Mouse (Mus musculus) neutrophil, adult 5-6 weeks (primary cell): ENCODE measurements around the gene Tnrc18. TPM values are rescaled to one million over a fixed set of nuclear protein-coding genes. Genes with fewer than 3 reads are reported as not detected.

Experiments used
- total RNA-seq: library from RNA; stranded (forward); fragments of 200-1000 nt; gene quantifications from 2 replicates; pipeline ENCODE4 v1.2.3, GENCODE M21; 2017

Gene Tnrc18
- total RNA-seq, 1 experiment from 2014 or later, result 57.5 TPM

Other genes with a start within 250 kb of the Tnrc18 start
- not detected in 2 replicates for gene Mmd2, start 208.9 kb downstream of the Tnrc18 start, total RNA-seq
- gene Wipi2, start 190.0 kb downstream of the Tnrc18 start, total RNA-seq, result 77.5 and 79.1 TPM in 2 replicates
- gene Slc29a4, start 125.2 kb downstream of the Tnrc18 start, total RNA-seq, result 0.35 and 1.5 TPM in 2 replicates
- gene Fbxl18, start 77.8 kb upstream of the Tnrc18 start, total RNA-seq, result 5.9 and 8.2 TPM in 2 replicates
- 7,503 and 8,865 TPM in 2 replicates for gene Actb, start 89.1 kb upstream of the Tnrc18 start, total RNA-seq
- gene Fscn1, start 142.7 kb upstream of the Tnrc18 start, total RNA-seq, result not detected in 2 replicates